Mouse (Mus musculus) C2C12 (cell line): ENCODE measurements around the gene 1600002K03Rik. TPM values are rescaled to one million over a fixed set of nuclear protein-coding genes. Genes with fewer than 3 reads are reported as not detected.
A peak's percentile ranks its signal among the peaks of the same experiment; 100 is the strongest.

ENCODE experiments used
- H3K27me3 ChIP-seq: one replicate; pipeline ENCODE4 v1.6.1; 2011; ENCODE audit not compliant: control insufficient read depth, insufficient read depth, insufficient read length
- H3K36me3 ChIP-seq: one replicate; pipeline ENCODE4 v1.6.1; 2011; ENCODE audit not compliant: control insufficient read depth, insufficient read depth
- H3K4me3 ChIP-seq: one replicate; pipeline ENCODE4 v1.5.1; 2011; ENCODE audit warnings: mild to moderate bottlenecking, control low read depth; ENCODE audit not compliant: poor library complexity, insufficient read depth, severe bottlenecking
- H3K79me2 ChIP-seq: one replicate; pipeline ENCODE4 v1.6.1; 2011; ENCODE audit not compliant: control insufficient read depth, insufficient read depth
- H3K79me3 ChIP-seq: one replicate; pipeline ENCODE4 v1.6.1; 2011; ENCODE audit warnings: low read depth, control low read depth
- H3ac ChIP-seq: one replicate; pipeline ENCODE3; 2011; ENCODE audit warnings: low read depth; ENCODE audit not compliant: control insufficient read depth, insufficient read length
- CEBPB ChIP-seq: IDR thresholded peaks from one replicate; pipeline ENCODE4 v1.6.1; 2011; ENCODE audit warnings: low read depth, mild to moderate bottlenecking, control low read depth, moderate library complexity
- CTCF ChIP-seq: IDR thresholded peaks from one replicate; pipeline ENCODE4 v1.5.1; 2011; ENCODE audit not compliant: control insufficient read depth, insufficient read depth, insufficient read length
- FOSL1 ChIP-seq: IDR thresholded peaks from one replicate; pipeline ENCODE4 v1.8.0; 2011; ENCODE audit warnings: mild to moderate bottlenecking, low read length; ENCODE audit not compliant: poor library complexity, insufficient read depth, severe bottlenecking
- MAX ChIP-seq: IDR thresholded peaks from one replicate; pipeline ENCODE4 v1.6.1; 2011; ENCODE audit warnings: mild to moderate bottlenecking, control low read depth
- MYOD1 ChIP-seq: IDR thresholded peaks from one replicate; pipeline ENCODE4 v1.6.1; 2011; ENCODE audit warnings: low read depth; ENCODE audit not compliant: control insufficient read depth, insufficient read length
- MYOG ChIP-seq: IDR thresholded peaks from one replicate; pipeline ENCODE4 v1.6.1; 2011; ENCODE audit not compliant: control insufficient read depth, insufficient read length; ENCODE audit errors: extremely low read depth
- USF1 ChIP-seq: IDR thresholded peaks from one replicate; pipeline ENCODE4 v1.6.1; 2011; ENCODE audit warnings: low read depth, mild to moderate bottlenecking, control low read depth, moderate library complexity
- polyA plus RNA-seq: library from polyadenylated mRNA; unstranded; fragments of >200 nt; fragmentation: generic; extraction: Trizol; gene quantifications from one replicate; pipeline ENCODE4 v1.2.1, GENCODE M21; 2012; ENCODE audit warnings: missing spikeins

The 1600002K03Rik gene
- polyA plus RNA-seq, 1 experiment = 33.4 TPM

- no peaks in the 10 kb centered on the region for H3K79me3 ChIP-seq
- H3ac ChIP-seq = no peak overlapping the region
- H3K36me3 ChIP-seq = no peaks in the 10 kb centered on the region
- no peak overlapping the region for H3K4me3 ChIP-seq
- no peak for TF ChIP-seq CTCF
- TF ChIP-seq MYOD1 = peak; percentile 28
- no peak for TF ChIP-seq MYOG
- TF ChIP-seq FOSL1 = no peak
- TF ChIP-seq CEBPB = no peak
- no peak for TF ChIP-seq MAX
- no peaks in the 10 kb centered on the region for H3K27me3 ChIP-seq
- H3K79me2 ChIP-seq = no peaks in the 10 kb centered on the region
Measured at GRCm38 (mm10) chr10:80177441-80178279, 4.9 kb downstream of the 1600002K03Rik start.

- peak within 1 kb of the TSS; percentile 31 for H3K4me3 ChIP-seq
- no peaks in the 10 kb centered on the region for H3K79me2 ChIP-seq
- H3ac ChIP-seq = peak within 1 kb of the TSS; percentile 77
- H3K79me3 ChIP-seq = no peaks in the 10 kb centered on the region
- H3K27me3 ChIP-seq = no peaks in the 10 kb centered on the region
- no peak for TF ChIP-seq MAX
- no peak for TF ChIP-seq MYOD1
- TF ChIP-seq CTCF = no peak
- TF ChIP-seq CEBPB = no peak
- TF ChIP-seq MYOG = no peak
- TF ChIP-seq USF1 = no peak
- TF ChIP-seq FOSL1 = no peak
- no peaks in the 10 kb centered on the region for H3K36me3 ChIP-seq
Measured at GRCm38 (mm10) chr10:80179068-80180051, 6.6 kb downstream of the 1600002K03Rik start, which contains the start of gene Efna2. Gene Efna2, plus strand, starts transcription at chr10:80179482.

- Histone ChIP-seq H3K27me3 (no peaks in the 10 kb centered on the region), H3K79me3 (no peaks in the 10 kb centered on the region), H3K79me2 (no peaks in the 10 kb centered on the region), H3K36me3 (no peaks in the 10 kb centered on the region), H3K4me3 (no peak overlapping the region), H3ac (peak overlapping the region; percentile 20)
- TF ChIP-seq MYOD1 = no peak
- TF ChIP-seq CTCF = no peak
Measured at GRCm38 (mm10) chr10:80180288-80180687, 7.5 kb downstream of the 1600002K03Rik start.

GRCm38 (mm10) chr10:80180823-80181222 lies 8.1 kb downstream of the 1600002K03Rik start:
- H3K79me2 ChIP-seq = no peaks in the 10 kb centered on the region
- H3K27me3 ChIP-seq = no peaks in the 10 kb centered on the region
- no peaks in the 10 kb centered on the region for H3K36me3 ChIP-seq
- no peak overlapping the region for H3ac ChIP-seq
- H3K79me3 ChIP-seq = no peaks in the 10 kb centered on the region
- no peak overlapping the region for H3K4me3 ChIP-seq
- TF ChIP-seq FOSL1 = no peak
- TF ChIP-seq MAX = no peak
- TF ChIP-seq CEBPB = no peak
- no peak for TF ChIP-seq MYOD1
- TF ChIP-seq CTCF = no peak
- TF ChIP-seq MYOG = no peak
- no peak for TF ChIP-seq USF1

GRCm38 (mm10) chr10:80182547-80182946 lies 9.8 kb downstream of the 1600002K03Rik start:
- no peaks in the 10 kb centered on the region for H3K79me2 ChIP-seq
- no peaks in the 10 kb centered on the region for H3K79me3 ChIP-seq
- no peak overlapping the region for H3ac ChIP-seq
- no peak overlapping the region for H3K4me3 ChIP-seq
- H3K27me3 ChIP-seq = no peaks in the 10 kb centered on the region
- no peaks in the 10 kb centered on the region for H3K36me3 ChIP-seq
- no peak for TF ChIP-seq MAX
- TF ChIP-seq FOSL1 = no peak
- TF ChIP-seq CEBPB = no peak
- TF ChIP-seq MYOG = no peak
- no peak for TF ChIP-seq USF1
- no peak for TF ChIP-seq MYOD1
- no peak for TF ChIP-seq CTCF
